Mouse (Mus musculus) G1E-ER4 (cell line): ENCODE measurements around the gene Usp42. TPM values are rescaled to one million over a fixed set of nuclear protein-coding genes. Genes with fewer than 3 reads are reported as not detected.

Experiments
- GATA1 ChIP-seq: IDR thresholded peaks from one replicate; pipeline ENCODE4 v1.8.0; 2012; ENCODE audit warnings: low read length, inconsistent platforms
- polyA plus RNA-seq: library from polyadenylated mRNA; stranded (reverse); fragments of >175 nt; gene quantifications from 2 replicates; pipeline ENCODE4 v1.2.3, GENCODE M21; 2012

Usp42 gene
- polyA plus RNA-seq, result 19.8 and 28.3 TPM in 2 replicates

GRCm38 (mm10) chr5:143732180-143732891 lies at the start of gene Usp42:
Gene Usp42, minus strand, starts transcription at chr5:143732280.
- no peak for TF ChIP-seq GATA1

- no peak for TF ChIP-seq GATA1
Observed at GRCm38 (mm10) chr5:143760508-143760907, 28.4 kb upstream of the Usp42 start.

GRCm38 (mm10) chr5:143759554-143759953 lies 27.5 kb upstream of the Usp42 start:
- TF ChIP-seq GATA1, result no peak

- TF ChIP-seq GATA1, result no peak
Observed at GRCm38 (mm10) chr5:143757755-143758443, 25.8 kb upstream of the Usp42 start.

GRCm38 (mm10) chr5:143755529-143756141 lies 23.6 kb upstream of the Usp42 start:
- TF ChIP-seq GATA1, result no peak

- TF ChIP-seq GATA1, result no peak
Observed at GRCm38 (mm10) chr5:143749630-143750208, 17.6 kb upstream of the Usp42 start.

- no peak for TF ChIP-seq GATA1
Observed at GRCm38 (mm10) chr5:143731483-143732112, 482 bp downstream of the Usp42 start.

GRCm38 (mm10) chr5:143730915-143731314 lies 1.2 kb downstream of the Usp42 start:
- no peak for TF ChIP-seq GATA1

- no peak for TF ChIP-seq GATA1
Observed at GRCm38 (mm10) chr5:143721962-143722361, 10.1 kb downstream of the Usp42 start.

- no peak for TF ChIP-seq GATA1
Observed at GRCm38 (mm10) chr5:143712011-143712800, 19.9 kb downstream of the Usp42 start.

GRCm38 (mm10) chr5:143711326-143711725 lies 20.8 kb downstream of the Usp42 start:
- TF ChIP-seq GATA1, result no peak

- no peak for TF ChIP-seq GATA1
Observed at GRCm38 (mm10) chr5:143706822-143707200, 25.3 kb downstream of the Usp42 start.

GRCm38 (mm10) chr5:143706030-143706821 lies 25.9 kb downstream of the Usp42 start:
- TF ChIP-seq GATA1, result no peak

- no peak for TF ChIP-seq GATA1
Observed at GRCm38 (mm10) chr5:143705659-143705982, 26.5 kb downstream of the Usp42 start.
